Mouse (Mus musculus) natural killer cell, adult 2 months (primary cell): ENCODE measurements at regions not wholly inside any gene's neighbourhood (a gene's known extent, or its start where the extent isn't known, plus 50 kb on each side); places are given as distances from the start of the nearest gene placed in this dataset.

ENCODE experiments used
- DNase-seq, 2 experiments: peaks; one replicate each; pipeline ENCODE4 v3.0.0; 2022; ENCODE audit warnings: low spot score in 2 of 2

DNA sequence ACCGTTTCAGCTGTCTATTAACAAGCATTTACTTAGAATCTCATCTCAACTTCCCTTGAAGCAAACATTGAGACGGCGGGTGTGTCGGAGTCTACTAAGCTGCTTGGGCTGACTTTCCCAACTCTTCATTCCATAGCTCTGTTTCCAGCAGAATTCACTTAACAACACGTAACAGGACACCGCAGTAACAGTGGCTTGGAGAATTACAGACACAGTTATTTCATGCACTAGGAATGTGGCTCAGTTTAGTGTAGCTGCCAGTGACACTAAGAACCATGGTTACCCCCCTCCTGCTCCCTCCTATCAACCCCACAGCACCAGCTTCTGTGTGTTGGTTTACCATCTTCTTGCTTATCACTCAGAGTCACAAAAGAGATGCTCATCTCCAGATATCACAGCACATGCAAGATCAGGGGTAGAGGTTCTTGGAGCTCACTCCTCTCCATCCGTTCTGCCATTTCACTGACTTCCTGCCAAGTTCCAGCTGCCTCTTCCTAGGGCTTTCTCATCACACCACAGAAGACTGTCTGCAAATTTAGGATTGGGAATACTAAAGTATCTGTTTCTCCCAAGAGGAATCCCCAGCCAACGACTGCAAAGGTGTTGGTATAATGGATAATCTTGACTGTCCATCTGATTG lies 90.7 kb downstream of the Banf2 start:
- no peak for DNase-seq

DNA sequence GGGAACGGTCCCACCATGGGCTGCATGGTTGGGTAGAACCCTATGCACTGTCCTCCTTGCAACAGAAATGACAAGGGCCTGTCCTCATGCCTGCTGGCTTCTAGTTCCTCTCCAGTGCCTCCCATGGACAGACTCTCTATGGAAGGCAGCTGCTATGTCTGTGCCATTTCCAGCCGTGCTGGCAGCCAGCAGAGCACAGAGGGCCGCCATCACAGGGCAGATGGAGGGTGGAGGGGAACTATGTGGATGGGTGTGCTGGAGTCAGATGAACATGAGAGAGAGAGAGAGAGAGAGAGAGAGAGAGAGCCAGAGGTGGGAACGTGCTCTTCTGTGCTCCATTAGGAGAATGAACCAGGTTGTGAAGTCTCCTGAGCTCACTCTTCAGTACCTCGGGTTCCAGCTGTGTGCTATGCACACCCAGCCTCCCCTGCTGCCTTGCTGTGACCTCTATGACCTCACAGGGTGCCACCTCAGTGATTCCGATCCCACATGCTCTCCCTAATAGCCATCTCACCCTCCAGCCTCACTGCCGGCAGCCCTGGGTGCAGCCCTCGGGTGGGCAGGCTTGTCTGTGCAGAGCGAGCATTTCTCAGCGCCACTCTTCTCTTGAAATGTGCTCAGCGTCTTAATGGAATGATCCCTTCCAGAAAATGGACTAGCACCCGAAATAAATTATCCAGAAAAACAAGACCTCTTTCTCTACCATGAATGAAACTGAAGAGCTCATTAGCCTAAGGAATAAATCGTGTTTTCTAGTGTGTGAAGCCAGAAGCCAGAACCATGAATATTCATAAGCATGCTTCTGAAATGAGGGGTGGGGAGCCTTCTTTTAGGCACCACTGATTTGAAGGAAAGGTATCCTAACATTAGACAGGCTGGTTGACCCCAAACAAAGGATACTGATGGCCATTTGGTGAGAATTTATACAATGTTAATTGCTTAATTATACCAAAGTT lies 94.5 kb downstream of the Banf2 start:
- DNase-seq: no peak

DNA sequence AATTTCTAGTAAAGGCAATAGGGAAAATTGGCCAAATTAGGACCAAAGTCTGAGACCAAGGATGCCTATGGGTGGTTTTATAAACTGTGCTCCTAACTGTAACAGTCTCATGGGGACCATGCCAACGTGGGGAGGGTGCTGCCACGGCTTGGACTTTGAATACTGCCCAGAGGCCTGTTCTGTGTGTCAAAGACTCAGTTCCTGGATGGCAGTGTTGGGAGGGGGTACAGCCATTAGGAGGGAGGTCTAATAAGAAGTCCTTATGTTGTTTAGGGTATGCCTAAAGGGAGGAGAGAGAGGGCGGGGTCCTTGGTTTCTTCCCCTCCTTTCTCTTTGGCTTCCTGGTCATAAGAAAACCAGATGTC lies 95.2 kb downstream of the Banf2 start:
- DNase-seq: no peak

DNA sequence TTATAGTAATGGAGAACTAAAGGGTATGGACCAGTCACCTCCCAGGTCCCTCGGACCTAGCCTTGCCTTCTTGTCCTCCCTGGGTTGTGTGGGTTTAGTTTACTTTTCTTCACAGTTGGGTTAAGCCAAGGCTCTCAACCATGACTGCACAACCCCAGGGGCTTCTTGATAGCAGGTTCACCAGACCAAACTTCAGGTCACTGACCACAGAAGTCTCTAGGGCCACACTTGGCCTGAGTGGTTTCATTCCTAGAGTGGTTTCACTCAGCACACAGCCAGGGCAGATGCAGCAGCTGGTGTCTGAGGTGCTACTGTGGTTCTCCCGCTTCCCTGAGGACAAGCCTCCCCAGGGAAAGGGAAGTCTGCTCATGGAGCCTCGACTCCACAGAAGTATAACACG lies 95.7 kb downstream of the Banf2 start:
- no peak for DNase-seq

DNA sequence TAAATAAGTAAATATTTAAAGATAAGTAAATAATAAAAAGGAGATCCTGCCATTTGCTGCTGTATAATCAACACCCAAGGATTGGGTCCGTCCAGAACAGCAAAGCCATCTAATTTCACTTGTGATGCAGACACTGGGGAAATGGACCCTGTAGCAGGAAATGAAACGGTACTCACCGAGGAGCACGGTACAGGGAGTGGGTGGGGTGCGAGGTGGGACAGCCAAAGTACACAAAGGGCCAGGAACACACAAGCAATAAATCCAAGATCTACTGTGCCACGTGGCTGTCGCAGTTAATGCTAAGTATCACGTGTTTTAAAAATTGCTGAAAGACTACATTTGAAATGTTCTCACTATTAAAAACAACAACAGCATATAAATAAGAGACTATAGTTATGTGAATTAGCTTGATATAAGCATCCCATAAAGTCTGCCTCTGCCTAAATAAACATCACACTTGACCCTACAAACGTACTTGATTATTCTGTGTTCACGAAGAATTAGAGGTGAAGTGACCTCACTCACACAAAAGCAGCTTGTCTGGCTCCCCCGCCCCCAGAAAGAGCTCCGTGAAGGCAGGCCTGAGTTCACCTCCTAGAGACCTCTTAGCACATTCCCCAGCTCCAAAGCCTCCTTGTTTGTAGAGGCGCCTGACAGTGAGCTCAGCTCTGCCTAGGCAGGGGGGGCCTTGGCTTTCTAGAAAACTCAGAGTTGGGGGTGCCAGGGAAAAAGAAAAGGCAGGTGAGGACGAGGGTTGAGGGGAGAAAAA lies 101.1 kb downstream of the Banf2 start:
- DNase-seq: no peak

DNA sequence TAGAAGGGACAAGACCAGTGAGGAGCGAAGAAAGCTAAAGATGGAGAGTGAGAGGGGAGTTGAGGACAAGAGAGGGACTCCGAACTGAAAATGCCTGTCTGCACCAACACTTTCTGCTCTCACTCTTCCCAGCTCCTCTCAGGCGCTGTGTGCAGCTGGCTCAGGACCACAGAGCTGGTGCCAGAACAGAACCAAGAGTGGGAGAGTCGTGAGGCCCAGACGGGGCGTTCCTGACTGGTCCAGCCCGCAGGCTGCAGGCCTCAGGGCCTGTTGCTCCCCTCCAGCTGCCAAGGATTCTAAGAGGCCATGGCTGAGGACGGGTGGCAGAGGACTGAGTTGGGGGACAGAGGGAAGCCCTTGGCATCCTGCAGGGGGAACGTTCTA lies 101.7 kb downstream of the Banf2 start:
- DNase-seq: no peak

DNA sequence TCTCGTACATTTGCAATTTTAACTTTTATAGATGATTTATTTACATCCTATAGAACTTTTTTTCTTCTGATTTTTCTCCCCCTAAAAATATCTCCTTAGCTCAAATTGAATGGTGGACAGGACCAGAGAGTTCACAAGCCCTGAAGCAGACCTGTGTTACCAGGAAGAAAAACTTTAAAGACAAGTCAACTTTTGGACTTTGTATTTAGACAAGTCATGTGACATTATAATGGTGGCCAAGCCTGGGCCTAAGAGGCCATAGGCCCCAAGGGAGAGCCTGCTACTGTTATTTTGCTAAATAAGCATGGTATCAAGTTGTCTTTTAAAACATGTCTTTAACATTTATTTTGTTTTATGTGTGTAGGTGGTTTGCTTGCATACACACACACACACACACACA lies 102.7 kb downstream of the Banf2 start:
- DNase-seq: no peak

DNA sequence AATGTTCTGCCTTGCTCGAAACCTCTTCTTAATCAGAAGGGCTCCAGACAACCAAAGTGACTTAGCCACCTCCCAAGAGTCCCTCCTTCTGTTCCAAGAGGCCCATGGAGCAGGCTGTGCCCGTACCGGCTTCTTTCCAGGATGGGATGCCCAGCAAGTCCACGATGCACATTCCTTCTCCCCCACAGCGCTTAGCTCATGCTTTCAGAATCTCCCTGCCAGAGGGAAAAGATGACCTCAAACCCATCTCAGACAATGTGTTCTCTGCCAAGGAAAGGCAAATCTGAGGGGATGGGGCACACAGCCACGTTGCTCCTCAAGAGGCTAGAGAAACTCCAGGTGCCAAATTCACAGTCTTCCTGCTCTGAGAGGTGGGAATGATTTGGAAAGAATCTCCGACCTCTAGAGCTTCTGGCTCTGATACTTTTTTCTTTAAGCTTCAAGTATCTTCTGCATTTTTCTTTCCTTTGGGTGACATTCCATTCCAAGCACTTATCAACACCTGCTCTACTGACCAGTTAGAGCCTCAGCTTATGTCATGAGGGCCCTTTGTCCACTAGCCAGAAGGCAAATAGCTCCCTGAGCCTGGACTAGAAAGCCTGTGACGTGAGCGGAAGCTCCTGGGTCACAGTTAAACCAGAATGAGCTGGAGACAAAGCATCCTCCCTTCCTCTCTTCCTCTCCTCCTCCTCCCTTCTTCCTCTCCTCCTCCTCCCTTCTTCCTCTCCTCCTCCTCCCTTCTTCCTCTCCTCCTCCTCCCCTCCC lies 110.9 kb downstream of the Banf2 start:
- DNase-seq: no peak

DNA sequence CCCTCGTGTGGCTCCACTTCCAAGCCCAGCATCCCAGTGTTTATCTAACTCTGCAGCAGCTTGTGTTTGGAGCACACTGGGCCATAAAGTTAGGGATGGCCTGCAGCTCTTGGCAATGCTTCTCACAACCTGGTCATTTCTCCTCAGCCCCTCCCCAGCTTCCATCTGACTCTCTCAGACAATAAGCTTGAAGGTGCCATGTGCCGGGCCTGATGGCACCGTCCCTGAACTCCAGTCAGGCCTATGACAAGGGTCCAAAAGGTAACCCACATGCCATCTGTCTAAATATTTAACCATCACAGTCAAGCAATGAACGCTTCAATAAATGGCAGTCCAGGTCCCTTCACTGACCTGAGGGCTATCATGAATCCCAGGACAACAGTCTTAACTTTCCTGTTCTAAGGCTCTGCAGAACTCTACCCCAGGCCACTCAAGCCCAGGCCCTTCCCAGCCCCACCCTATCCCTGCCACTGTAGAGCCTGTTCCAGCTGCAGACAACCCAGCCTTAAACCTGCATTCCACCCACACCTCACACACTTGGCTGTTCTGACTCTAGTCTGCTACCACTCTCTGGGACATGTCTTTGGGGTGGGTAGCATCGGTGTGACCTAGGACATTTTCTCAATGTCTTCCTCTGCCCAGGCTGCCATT lies 111.8 kb downstream of the Banf2 start:
- DNase-seq: no peak

DNA sequence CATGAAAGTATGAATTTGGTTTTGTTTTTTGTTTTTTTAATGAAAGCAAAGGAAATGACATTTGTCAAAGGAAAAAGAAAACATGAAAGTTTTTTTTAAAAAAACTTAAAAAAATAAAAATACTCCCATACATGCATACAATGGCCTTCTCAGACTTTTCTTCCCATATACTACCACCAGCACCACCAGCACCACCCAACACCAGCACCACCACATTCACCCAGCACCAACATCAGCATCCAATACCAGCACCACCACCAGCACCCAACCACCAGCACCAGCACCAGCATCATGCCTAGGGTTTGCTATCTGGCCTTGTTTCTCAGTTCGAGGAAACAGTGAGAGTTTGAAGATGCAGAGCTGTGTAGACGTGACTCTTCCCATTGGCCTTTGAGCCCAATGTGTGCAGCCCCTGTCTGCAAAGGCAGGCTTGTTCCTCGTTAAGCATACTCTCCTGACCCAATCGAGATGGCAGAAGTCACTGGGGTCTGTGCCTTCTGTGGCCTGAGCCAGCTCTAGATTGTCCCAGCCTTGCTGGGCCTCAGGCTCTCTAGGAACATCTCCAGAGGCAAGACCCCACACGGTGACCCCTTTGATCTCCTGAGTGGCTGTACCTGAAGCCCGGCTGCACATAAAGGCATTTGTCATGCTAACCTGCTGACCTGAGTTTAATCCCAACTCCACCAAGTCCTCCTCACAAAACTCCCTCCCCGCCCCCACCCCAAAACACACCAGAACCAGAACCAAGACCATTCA lies 113.8 kb upstream of the Mgme1 start:
- DNase-seq: no peak

DNA sequence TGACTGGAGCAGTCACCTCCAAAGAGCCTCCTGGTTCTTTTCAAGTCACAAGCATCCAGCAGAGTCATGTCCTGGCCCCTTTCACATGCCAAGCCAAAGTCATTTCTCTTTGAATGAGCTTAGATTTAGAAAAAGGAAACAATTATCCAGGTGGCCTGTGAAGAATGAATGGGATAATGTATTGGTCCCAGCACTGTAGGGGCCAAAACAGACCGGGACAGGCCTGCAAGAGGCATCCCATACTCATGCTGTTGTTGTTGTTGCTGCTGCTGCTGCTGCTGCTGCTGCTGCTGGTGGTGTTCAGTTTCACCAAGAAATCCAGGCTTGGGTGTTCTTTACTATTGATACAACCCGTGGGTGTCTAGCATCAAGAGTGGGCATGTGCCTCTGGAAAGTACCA lies 113.1 kb upstream of the Mgme1 start:
- DNase-seq: no peak

DNA sequence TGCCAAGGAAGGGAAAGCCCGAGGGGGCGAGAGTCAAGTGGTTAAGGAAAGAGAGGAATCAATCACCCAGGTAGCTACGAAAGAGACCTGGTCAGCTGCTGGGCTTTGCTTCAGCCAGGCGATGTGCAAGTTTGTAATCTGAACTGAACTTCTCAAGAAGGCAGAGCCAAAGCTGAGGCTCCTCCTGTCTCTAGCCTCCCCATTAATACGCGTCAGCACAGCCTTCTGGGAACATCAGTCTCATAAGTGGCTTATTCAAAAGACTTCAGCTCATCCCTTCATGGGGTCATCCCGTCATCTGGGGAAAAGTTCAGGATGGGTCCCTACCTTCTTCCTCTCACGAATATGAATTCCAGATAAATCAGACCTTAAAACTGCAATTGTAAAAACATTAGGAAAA lies 112.2 kb upstream of the Mgme1 start:
- DNase-seq: no peak

DNA sequence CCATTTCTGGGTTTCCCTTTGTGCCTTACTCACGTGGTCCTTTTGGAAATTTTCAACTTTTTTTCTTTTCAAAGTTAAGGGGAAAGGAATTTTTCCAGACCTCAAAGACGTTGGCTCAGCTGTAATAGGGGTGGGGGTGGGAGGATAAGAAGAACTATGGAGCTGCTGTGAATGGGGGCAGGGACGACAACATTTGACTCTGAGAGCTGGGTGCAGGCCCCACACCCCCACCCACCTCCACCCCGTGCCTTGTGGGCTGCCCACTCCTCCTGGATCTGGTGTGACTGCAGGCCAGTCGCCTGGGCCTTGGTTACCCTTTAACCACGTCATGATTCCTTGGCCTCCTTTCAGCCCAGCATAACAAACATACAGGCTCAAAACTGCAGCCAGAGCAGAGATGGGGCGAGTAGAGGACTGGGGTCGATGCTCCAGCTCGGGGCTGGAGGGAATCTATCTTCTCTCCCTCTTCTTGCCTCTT lies 110.6 kb upstream of the Mgme1 start:
- no peak for DNase-seq

DNA sequence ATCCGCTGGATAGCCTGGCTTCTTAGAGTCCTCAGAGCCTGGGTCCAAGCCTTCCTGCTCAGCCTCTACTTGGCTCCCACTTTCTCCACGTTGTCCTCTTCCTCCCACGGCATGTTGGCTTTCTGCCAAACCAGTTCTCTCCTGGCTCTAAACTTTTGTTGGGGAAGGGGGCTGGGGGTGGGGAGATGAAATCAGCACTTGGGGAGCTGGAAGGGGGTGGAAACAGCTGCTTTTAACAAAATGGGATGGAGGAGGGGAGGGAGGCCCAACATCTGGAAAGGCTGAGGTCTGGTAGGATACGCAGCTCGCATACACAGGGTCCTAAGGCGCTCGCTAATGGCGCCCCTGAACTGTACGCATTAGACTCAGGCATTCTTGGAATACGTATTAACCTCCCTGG lies 110.0 kb upstream of the Mgme1 start:
- no peak for DNase-seq

DNA sequence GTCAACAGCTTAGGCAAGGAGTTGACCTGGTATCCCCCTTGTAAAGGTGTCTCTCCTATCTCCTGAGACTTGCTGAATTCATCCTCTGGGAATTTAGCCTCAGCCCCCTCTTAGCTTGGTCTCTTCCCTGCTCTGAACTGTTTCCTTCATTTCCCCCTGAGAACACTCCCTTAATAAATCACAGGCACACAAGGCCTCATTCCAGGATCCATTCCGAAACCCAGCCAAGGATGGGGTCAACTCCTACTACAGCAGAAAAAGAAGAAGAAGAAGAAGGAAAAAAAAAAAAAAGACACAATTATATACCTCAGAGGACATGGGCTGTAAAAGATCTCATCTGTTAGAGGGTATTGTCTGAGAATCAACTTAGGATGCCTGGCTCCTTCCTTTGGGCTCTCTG lies 108.6 kb upstream of the Mgme1 start:
- DNase-seq: no peak

DNA sequence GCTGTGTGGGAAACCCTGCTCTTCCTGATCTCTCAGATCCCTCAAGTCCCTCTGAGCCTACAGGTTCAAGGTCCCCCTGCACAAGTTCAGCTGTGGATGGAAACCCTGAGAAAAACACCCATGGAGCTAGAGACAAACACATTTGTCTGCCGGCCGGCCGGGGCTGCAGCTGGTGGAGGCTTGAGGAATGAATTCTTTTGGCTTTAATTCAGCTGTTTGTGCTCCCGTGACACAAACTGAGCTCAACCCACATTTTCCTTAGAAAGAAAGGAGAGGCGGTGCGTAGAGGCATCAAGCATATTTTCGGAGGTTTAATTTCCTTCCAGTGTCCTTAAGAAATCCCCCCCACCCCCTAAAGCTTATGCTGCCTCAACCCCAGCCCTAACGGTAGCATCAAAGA lies 106.4 kb upstream of the Mgme1 start:
- DNase-seq: no peak

DNA sequence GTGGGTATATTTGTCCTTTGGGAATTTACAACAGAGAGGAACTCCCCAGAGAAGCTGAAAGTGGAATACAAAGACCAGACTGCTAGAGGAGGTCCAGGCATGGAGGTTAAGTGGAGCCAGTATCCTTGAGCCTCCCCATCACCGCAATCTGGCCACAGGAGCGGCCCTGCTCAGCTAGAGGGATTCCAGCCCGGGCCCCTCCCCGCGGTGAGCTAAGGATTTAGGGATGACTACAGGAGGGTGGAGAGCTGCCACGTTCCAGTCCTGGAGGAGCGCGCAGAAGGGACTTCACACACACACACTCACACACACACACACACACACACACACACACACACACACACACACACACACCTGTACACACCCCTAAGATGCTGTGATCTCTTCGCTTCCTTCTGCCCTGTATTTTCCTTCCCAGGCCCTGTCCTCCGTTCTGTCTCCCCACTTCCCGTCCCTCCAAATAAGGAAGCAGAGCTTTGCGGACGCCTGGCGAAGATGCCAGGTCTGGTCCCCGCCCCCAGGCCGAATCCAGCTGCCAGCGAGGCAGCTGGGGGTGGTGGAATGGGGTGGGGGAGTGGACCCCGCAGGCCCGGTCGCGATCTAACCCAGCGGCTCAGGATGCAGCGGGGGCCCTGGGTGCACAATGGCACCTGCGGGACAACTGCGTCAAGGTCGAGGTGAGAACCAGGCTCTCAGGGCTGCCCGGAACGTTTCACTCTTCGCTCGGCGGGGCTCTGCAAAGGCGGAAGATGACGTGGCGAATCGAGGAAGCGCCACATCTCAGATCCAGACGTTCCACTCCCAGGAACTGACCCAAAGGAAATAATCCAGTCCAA lies 105.3 kb upstream of the Mgme1 start:
- peak; percentile 46 to 53 for DNase-seq

DNA sequence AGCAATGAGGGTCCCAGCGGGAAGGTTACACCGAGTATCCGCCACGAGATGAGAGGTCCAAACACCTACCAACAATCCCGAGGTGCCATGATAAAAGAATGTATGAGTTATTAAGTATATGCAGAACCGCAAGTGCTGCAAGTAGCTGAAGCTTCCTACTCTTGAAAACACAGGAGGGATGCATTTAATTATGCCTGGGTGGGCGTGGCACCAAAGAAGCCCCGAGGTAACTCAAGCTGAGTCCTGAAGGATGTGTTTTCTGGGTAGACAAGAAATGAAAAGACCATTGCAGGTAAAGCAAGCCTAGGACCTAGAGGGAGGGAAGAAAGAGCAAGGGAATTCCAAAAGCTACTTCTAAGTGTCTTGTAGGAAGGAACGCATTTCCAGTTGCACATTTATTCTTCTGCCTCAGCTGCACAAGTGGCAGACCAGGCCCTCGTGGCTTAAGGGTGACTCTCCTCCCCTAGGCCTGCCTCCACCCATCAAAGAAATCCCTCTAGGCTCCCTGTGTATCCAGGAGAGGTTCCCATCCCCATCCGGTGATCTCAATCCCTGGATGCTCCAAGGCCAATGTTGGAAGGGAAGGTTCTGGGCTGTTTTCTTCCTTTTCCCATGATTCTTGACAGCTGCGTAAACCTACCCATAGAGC lies 104.2 kb upstream of the Mgme1 start:
- no peak for DNase-seq

DNA sequence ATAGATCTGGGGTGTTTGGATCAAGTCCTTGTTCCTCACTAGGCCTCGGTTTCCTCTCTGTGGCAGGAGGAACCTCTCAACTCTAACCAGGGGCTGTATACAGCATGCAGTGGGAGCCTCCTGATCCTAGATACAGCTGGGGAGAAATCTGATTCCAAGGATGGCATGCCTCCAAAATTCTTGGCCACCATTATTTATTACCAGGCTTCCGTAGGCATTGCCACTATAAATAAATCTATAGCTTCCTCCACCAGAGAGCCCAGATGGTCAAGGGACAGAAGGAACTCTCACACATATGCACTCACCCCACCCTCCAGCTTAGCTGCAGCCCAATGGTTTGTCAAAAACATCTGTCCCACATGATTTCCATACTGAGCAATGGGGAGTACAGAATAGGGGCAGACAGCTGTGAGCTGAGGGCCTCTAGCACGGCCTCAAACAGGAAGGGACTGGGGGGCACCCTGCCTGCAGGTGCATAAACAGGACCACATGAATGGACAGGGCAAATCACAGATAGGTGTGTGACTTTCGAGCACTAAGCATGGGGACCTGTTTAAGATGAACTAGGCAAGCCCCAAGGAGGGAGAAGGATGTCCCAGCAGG lies 100.8 kb upstream of the Mgme1 start:
- no peak for DNase-seq
